Mouse (Mus musculus): ENCODE measurements around the gene Ccnq. TPM values are rescaled to one million over a fixed set of nuclear protein-coding genes. Genes with fewer than 3 reads are reported as not detected.
A peak's percentile ranks its signal among the peaks of the same experiment; 100 is the strongest.

Gene Ccnq
- 40.2 and 40.9 TPM in 2 replicates for polyA plus RNA-seq (2015; fragmentation: Nextera tagmentation; extraction: Ambion mirVana)

- H3K4me1 ChIP-seq: peaks cover 16% of the 10 kb centered on the region; the same call in 1 of the 2 replicates
- H3K4me3 ChIP-seq: peak within 1 kb of the TSS; percentile 84
- 0 out of 2 replicates have a peak, but pooled peaks cover 15% of the 10 kb centered on the region for H3K36me3 ChIP-seq
- WGBS: 8% methylated on average over 58 of the region's 59 CpGs
- ATAC-seq (ENCODE audit: borderline replicate concordance, extremely low read depth, low FRiP score, low TSS enrichment): peak; percentile 94
- H3K9ac ChIP-seq: peak within 1 kb of the TSS; percentile 84
- H3K9me3 ChIP-seq: no peaks in the 10 kb centered on the region
- no peaks in the 10 kb centered on the region for H3K27me3 ChIP-seq
- peak within 1 kb of the TSS; percentile 83 for H3K27ac ChIP-seq
- peak within 1 kb of the TSS; percentile 85 for H3K4me2 ChIP-seq
Measured at GRCm38 (mm10) chr11:78750885-78751842, at the start of gene Ccnq. Gene Ccnq, minus strand, starts transcription at chr11:78751729.

- Histone ChIP-seq H3K9me3 (no peaks in the 10 kb centered on the region), H3K9ac (no peak overlapping the region), H3K27ac (no peak overlapping the region), H3K4me2 (no peak overlapping the region), H3K36me3 (no peaks in the 10 kb centered on the region), H3K4me3 (no peak overlapping the region), H3K27me3 (no peaks in the 10 kb centered on the region), H3K4me1 (no peaks in the 10 kb centered on the region)
- WGBS: 88% methylated on average over 4 of the region's 4 CpGs
- no peak for ATAC-seq (ENCODE audit: borderline replicate concordance, extremely low read depth, low FRiP score, low TSS enrichment)
Measured at GRCm38 (mm10) chr11:78801094-78801493, 49.6 kb upstream of the Ccnq start.

GRCm38 (mm10) chr11:78796072-78796729 lies 44.7 kb upstream of the Ccnq start:
- WGBS: 70% methylated on average over 10 of the region's 10 CpGs
- no peak overlapping the region for H3K4me2 ChIP-seq
- no peak overlapping the region for H3K27ac ChIP-seq
- H3K9ac ChIP-seq: no peak overlapping the region
- no peaks in the 10 kb centered on the region for H3K9me3 ChIP-seq
- H3K4me3 ChIP-seq: no peak overlapping the region
- H3K36me3 ChIP-seq: no peaks in the 10 kb centered on the region
- no peaks in the 10 kb centered on the region for H3K27me3 ChIP-seq
- ATAC-seq (ENCODE audit: borderline replicate concordance, extremely low read depth, low FRiP score, low TSS enrichment): no peak
- H3K4me1 ChIP-seq: peaks cover 8% of the 10 kb centered on the region

- Histone ChIP-seq H3K27ac (no peak overlapping the region), H3K4me2 (no peak overlapping the region), H3K4me3 (no peak overlapping the region), H3K36me3 (no peaks in the 10 kb centered on the region), H3K4me1 (peaks cover 8% of the 10 kb centered on the region), H3K9me3 (no peaks in the 10 kb centered on the region), H3K27me3 (no peaks in the 10 kb centered on the region), H3K9ac (no peak overlapping the region)
- no peak for ATAC-seq (ENCODE audit: borderline replicate concordance, extremely low read depth, low FRiP score, low TSS enrichment)
- whole genome bisulfite sequencing: 80% methylated on average over 11 of the region's 11 CpGs
Measured at GRCm38 (mm10) chr11:78793116-78793515, 41.6 kb upstream of the Ccnq start.

GRCm38 (mm10) chr11:78792465-78792864 lies 40.9 kb upstream of the Ccnq start:
- Histone ChIP-seq H3K4me1 (peaks cover 8% of the 10 kb centered on the region), H3K4me3 (0 out of 2 replicates have a peak overlapping the region, but pooled peaks have one; percentile 1), H3K36me3 (no peaks in the 10 kb centered on the region), H3K27ac (no peak overlapping the region), H3K4me2 (peak overlapping the region; percentile 36), H3K27me3 (no peaks in the 10 kb centered on the region), H3K9me3 (no peaks in the 10 kb centered on the region), H3K9ac (no peak overlapping the region)
- ATAC-seq (ENCODE audit: borderline replicate concordance, extremely low read depth, low FRiP score, low TSS enrichment): no peak
- WGBS: 42% methylated on average over 11 of the region's 11 CpGs

- peaks cover 8% of the 10 kb centered on the region for H3K4me1 ChIP-seq
- H3K27me3 ChIP-seq: no peaks in the 10 kb centered on the region
- no peak overlapping the region for H3K9ac ChIP-seq
- 45% methylated on average over 5 of the region's 5 CpGs for whole genome bisulfite sequencing
- no peaks in the 10 kb centered on the region for H3K9me3 ChIP-seq
- H3K27ac ChIP-seq: peak overlapping the region; percentile 24; the same call in 1 of the 2 replicates
- no peak overlapping the region for H3K4me3 ChIP-seq
- no peak for ATAC-seq (ENCODE audit: borderline replicate concordance, extremely low read depth, low FRiP score, low TSS enrichment)
- H3K4me2 ChIP-seq: no peak overlapping the region
- H3K36me3 ChIP-seq: no peaks in the 10 kb centered on the region
Measured at GRCm38 (mm10) chr11:78792055-78792454, 40.5 kb upstream of the Ccnq start.

- Histone ChIP-seq H3K27ac (peak overlapping the region; percentile 24; the same call in 1 of the 2 replicates), H3K36me3 (no peaks in the 10 kb centered on the region), H3K9ac (no peak overlapping the region), H3K4me1 (peaks cover 8% of the 10 kb centered on the region), H3K27me3 (no peaks in the 10 kb centered on the region), H3K4me3 (no peak overlapping the region), H3K9me3 (no peaks in the 10 kb centered on the region), H3K4me2 (no peak overlapping the region)
- 24% methylated on average over 4 of the region's 4 CpGs for WGBS
- no peak for ATAC-seq (ENCODE audit: borderline replicate concordance, extremely low read depth, low FRiP score, low TSS enrichment)
Measured at GRCm38 (mm10) chr11:78791582-78791981, 40.1 kb upstream of the Ccnq start.

GRCm38 (mm10) chr11:78789370-78790060 lies 38.0 kb upstream of the Ccnq start:
- ATAC-seq (ENCODE audit: borderline replicate concordance, extremely low read depth, low FRiP score, low TSS enrichment): no peak
- H3K9me3 ChIP-seq: no peaks in the 10 kb centered on the region
- WGBS: 84% methylated on average over 11 of the region's 11 CpGs

GRCm38 (mm10) chr11:78786013-78786431 lies 34.5 kb upstream of the Ccnq start:
- ATAC-seq (ENCODE audit: borderline replicate concordance, extremely low read depth, low FRiP score, low TSS enrichment): no peak

More at GRCm38 (mm10) chr11:78789370-78790060, 38.0 kb upstream of the Ccnq start:
- H3K4me3 ChIP-seq: no peak overlapping the region
- no peak overlapping the region for H3K9ac ChIP-seq
- peaks cover 8% of the 10 kb centered on the region for H3K4me1 ChIP-seq
- no peaks in the 10 kb centered on the region for H3K36me3 ChIP-seq
- H3K27ac ChIP-seq: no peak overlapping the region
- H3K4me2 ChIP-seq: no peak overlapping the region
- H3K27me3 ChIP-seq: no peaks in the 10 kb centered on the region

GRCm38 (mm10) chr11:78782791-78783347 lies 31.3 kb upstream of the Ccnq start:
- Histone ChIP-seq H3K4me3 (no peak overlapping the region), H3K9ac (no peak overlapping the region), H3K27me3 (no peaks in the 10 kb centered on the region), H3K36me3 (no peaks in the 10 kb centered on the region), H3K4me1 (no peaks in the 10 kb centered on the region), H3K9me3 (no peaks in the 10 kb centered on the region), H3K27ac (no peak overlapping the region), H3K4me2 (no peak overlapping the region)
- no peak for ATAC-seq (ENCODE audit: borderline replicate concordance, extremely low read depth, low FRiP score, low TSS enrichment)
- 71% methylated on average over 9 of the region's 9 CpGs for WGBS

More at GRCm38 (mm10) chr11:78786013-78786431, 34.5 kb upstream of the Ccnq start:
- Histone ChIP-seq H3K27me3 (no peaks in the 10 kb centered on the region), H3K9me3 (no peaks in the 10 kb centered on the region), H3K27ac (no peak overlapping the region), H3K4me1 (no peaks in the 10 kb centered on the region; the same call in 1 of the 2 replicates), H3K9ac (no peak overlapping the region), H3K4me3 (no peak overlapping the region), H3K36me3 (no peaks in the 10 kb centered on the region), H3K4me2 (no peak overlapping the region)
- WGBS: 16% methylated on average over 7 of the region's 7 CpGs

- no peak overlapping the region for H3K4me2 ChIP-seq
- H3K9me3 ChIP-seq: no peaks in the 10 kb centered on the region
- H3K9ac ChIP-seq: no peak overlapping the region
- no peaks in the 10 kb centered on the region for H3K36me3 ChIP-seq
- H3K4me3 ChIP-seq: no peak overlapping the region
- H3K27ac ChIP-seq: no peak overlapping the region
- no peaks in the 10 kb centered on the region for H3K27me3 ChIP-seq
- ATAC-seq (ENCODE audit: borderline replicate concordance, extremely low read depth, low FRiP score, low TSS enrichment): no peak
- no peaks in the 10 kb centered on the region for H3K4me1 ChIP-seq
- WGBS: 66% methylated on average over 5 of the region's 5 CpGs
Measured at GRCm38 (mm10) chr11:78782326-78782725, 30.8 kb upstream of the Ccnq start.

Measured in lung, embryonic 15.5 days (tissue).